Mouse (Mus musculus): ENCODE measurements at regions not wholly inside any gene's neighbourhood (a gene's known extent, or its start where the extent isn't known, plus 50 kb on each side); places are given as distances from the start of the nearest gene placed in this dataset.

DNA sequence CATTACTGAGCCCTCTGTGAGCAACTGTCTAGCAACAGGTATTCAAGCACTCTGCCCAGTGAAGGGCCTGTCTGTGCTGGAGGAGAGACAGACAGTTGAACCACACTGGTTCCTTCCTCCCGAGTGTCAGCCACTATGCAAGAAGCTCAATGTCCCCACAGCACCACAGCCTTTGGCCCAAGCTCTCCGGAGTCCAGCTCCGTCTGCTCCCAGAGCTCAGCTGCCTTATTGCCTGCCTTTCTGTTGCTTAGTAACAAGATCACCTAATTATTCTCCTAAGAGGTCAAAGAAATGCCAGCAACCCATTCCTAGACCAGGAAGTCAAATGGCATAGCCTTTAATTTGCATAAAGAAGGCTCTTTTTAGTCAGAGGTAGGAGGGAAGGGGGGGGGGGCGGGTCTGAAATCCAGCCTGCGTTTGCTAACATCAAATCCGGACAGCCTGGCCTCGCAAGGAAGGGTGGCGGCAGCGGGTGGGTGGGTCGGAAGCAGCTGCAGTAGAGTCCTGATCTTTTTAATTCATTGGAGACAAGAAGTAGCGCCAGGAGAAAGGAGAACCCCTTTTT is 64.0 kb upstream of the Bace2 start:
- TF ChIP-seq POLR2A (IDR thresholded peaks at IDR 0.05; ENCODE audit: low read depth, low read length) (no peak), CTCF (IDR thresholded peaks at IDR 0.05; ENCODE audit: extremely low read depth, insufficient read depth, insufficient read length, insufficient replicate concordance) (no peak)
